Mouse (Mus musculus) megakaryocyte, embryonic 14.5 days (primary cell): ENCODE measurements around the gene Mgam.

Source experiments
- FLI1 ChIP-seq: IDR thresholded peaks from 2 replicates; pipeline ENCODE4 v1.6.1; 2012; ENCODE audit warnings: low read length, inconsistent platforms, mixed read lengths
- GATA1 ChIP-seq: IDR thresholded peaks from 3 replicates; pipeline ENCODE4 v1.6.1; 2012; ENCODE audit warnings: mixed read lengths, low read length, inconsistent platforms, borderline replicate concordance

DNA sequence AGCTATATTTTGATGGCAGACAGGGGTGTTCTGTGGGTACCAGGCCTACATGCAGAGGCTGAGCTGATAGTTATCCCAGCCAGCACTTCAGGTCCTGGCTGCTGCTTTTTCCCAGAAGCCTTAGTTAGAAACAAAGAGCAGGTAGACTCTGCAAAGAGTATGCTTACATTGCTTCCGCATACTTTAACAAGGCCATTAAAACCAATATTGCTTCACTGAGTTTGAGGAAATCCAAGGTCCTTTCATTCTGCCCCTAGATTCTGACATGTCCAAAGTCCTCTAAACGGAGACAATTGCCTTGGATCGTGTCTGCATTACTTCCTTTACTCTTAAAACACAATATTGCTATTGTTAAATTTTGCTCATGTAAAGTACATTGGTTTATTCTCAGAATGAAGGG, 155.7 kb downstream of the Mgam start:
- TF ChIP-seq FLI1 (no peak), GATA1 (no peak)
